Mouse (Mus musculus) CH12.LX (cell line): Measurements from ENCODE around the gene Gm42669.

Experiments used
- BHLHE40 ChIP-seq: IDR thresholded peaks from 2 replicates; pipeline ENCODE4 v1.6.1; 2011; ENCODE audit warnings: mild to moderate bottlenecking, low read depth, low read length, improper control_type of control experiment
- MYC ChIP-seq: IDR thresholded peaks from 2 replicates; pipeline ENCODE4 v1.6.1; 2011; ENCODE audit warnings: low read depth, mild to moderate bottlenecking, improper control_type of control experiment, low read length
- POLR2AphosphoS2 ChIP-seq: IDR thresholded peaks from 2 replicates; pipeline ENCODE4 v1.6.1; 2011; ENCODE audit warnings: low read depth, low read length, improper control_type of control experiment
- UBTF ChIP-seq: IDR thresholded peaks from 2 replicates; pipeline ENCODE4 v1.6.1; 2012; ENCODE audit warnings: low read depth, mild to moderate bottlenecking, inconsistent platforms, low read length, improper control_type of control experiment, moderate library complexity
- USF1 ChIP-seq: IDR thresholded peaks from 2 replicates; pipeline ENCODE4 v1.6.1; 2014; ENCODE audit warnings: low read depth, mild to moderate bottlenecking, inconsistent platforms, low read length, improper control_type of control experiment

GRCm38 (mm10) chr5:107511326-107511725 is 3.9 kb downstream of the Gm42669 start:
- TF ChIP-seq POLR2AphosphoS2 (no peak), UBTF (no peak), USF1 (no peak), MYC (no peak), BHLHE40 (no peak)
